Mouse (Mus musculus) olfactory bulb, adult 2 months (tissue): Measurements from ENCODE around the gene Ptprn2.

ENCODE experiments used
- CTCF ChIP-seq: fragments of 200-500 bp; IDR thresholded peaks from 2 replicates; pipeline ENCODE4 v1.5.1; 2012; ENCODE audit warnings: low read depth, mild to moderate bottlenecking, low read length, moderate library complexity; ENCODE audit not compliant: insufficient read depth
- POLR2A ChIP-seq: fragments of 200-500 bp; IDR thresholded peaks from 2 replicates; pipeline ENCODE4 v1.6.1; 2012; ENCODE audit warnings: mild to moderate bottlenecking, low read depth, low read length, moderate library complexity; ENCODE audit not compliant: insufficient read depth

- no peak for TF ChIP-seq CTCF
- TF ChIP-seq POLR2A = no peak
Observed at GRCm38 (mm10) chr12:116483581-116483980, 1.9 kb upstream of the Ptprn2 start.
